Mouse (Mus musculus): ENCODE measurements around the gene H13. TPM values are rescaled to one million over a fixed set of nuclear protein-coding genes. Genes with fewer than 3 reads are reported as not detected.

H13 gene
- total and polyA plus RNA-seq, 3 experiments, result 116 to 175 (median 137) TPM

GRCm38 (mm10) chr2:152740490-152740889 is 71.2 kb downstream of the H13 start:
- Histone ChIP-seq H3K4me1 (ENCODE audit: control insufficient read depth in 1 of 2, insufficient read depth in 2 of 2) (peaks cover 0 to 13% of the 10 kb centered on the region in 2 experiments; a peak in 2 of 4 replicates), H3K4me2 (ENCODE audit: insufficient read depth, low read depth, poor library complexity, severe bottlenecking) (no peak overlapping the region), H3K27me3 (replicated peaks) (peaks cover 57% of the 10 kb centered on the region), H3K4me3 (replicated peaks in 1 of 3; ENCODE audit: low read depth in 2 of 3, low read length in 2 of 3, poor library complexity in 1 of 3) (no peak overlapping the region), H3K27ac (ENCODE audit: insufficient read depth, low read depth) (no peak overlapping the region), H3K36me3 (replicated peaks in 1 of 2; ENCODE audit: control insufficient read depth in 1 of 2, insufficient read depth in 1 of 2, low read length in 1 of 2) (no peaks in the 10 kb centered on the region), H3K79me2 (replicated peaks; ENCODE audit: control insufficient read depth, extremely low read depth, insufficient read depth, poor library complexity, severe bottlenecking) (no peaks in the 10 kb centered on the region), H3K9ac (ENCODE audit: insufficient read depth, low read depth) (no peak overlapping the region), H3K9me3 (replicated peaks; ENCODE audit: low read length) (peaks cover 6% of the 10 kb centered on the region)
- in situ Hi-C loops (cut with MboI; ENCODE audit: low pct_ligation_motif_present, low pct_unique_long_range_greater_than_20kb, low sequenced_read_pairs), result no loop called here
- dilution Hi-C loops (cut with MboI; ENCODE audit: extremely low pct_ligation_motif_present, extremely low pct_unique_long_range_greater_than_20kb, low sequenced_read_pairs), result no loop called here
- TF ChIP-seq IRF4 (IDR thresholded peaks at IDR 0.05; ENCODE audit: low read depth, low read length), result no peak
- TF ChIP-seq MAFK (IDR thresholded peaks at IDR 0.05; ENCODE audit: insufficient replicate concordance, low read length), result no peak
- TF ChIP-seq RAD21 (IDR thresholded peaks at IDR 0.05; ENCODE audit: low read depth, low read length), result no peak
- no peak for TF ChIP-seq MAZ (IDR thresholded peaks at IDR 0.05; ENCODE audit: low read depth, low read length)
- no peak for TF ChIP-seq MAX (IDR thresholded peaks at IDR 0.05; ENCODE audit: low read length)
- TF ChIP-seq MEF2A (IDR thresholded peaks at IDR 0.05; ENCODE audit: borderline replicate concordance, low read depth, low read length), result no peak
- TF ChIP-seq EP300 (IDR thresholded peaks at IDR 0.05; ENCODE audit: low read length), result no peak
- no peak for TF ChIP-seq SIN3A (IDR thresholded peaks at IDR 0.05; ENCODE audit: low read length)
- TF ChIP-seq TBP (conservative IDR thresholded peaks at IDR 0.05; ENCODE audit: low read depth, low read length), result no peak
- TF ChIP-seq POLR2AphosphoS2 (IDR thresholded peaks at IDR 0.05; ENCODE audit: low read depth, low read length), result no peak
- TF ChIP-seq NELFE (IDR thresholded peaks at IDR 0.05; ENCODE audit: low read depth, low read length), result no peak
- TF ChIP-seq USF2 (conservative IDR thresholded peaks at IDR 0.05; ENCODE audit: low read depth, low read length), result no peak
- TF ChIP-seq ZMIZ1 (IDR thresholded peaks at IDR 0.05; ENCODE audit: low read depth, low read length), result no peak
- TF ChIP-seq CTCF (conservative IDR thresholded peaks at IDR 0.05 in 1 of 2, IDR thresholded peaks at IDR 0.05 in 1 of 2; ENCODE audit: low read depth in 2 of 2, low read length in 2 of 2), result no peak
- no peak for TF ChIP-seq GABPA (IDR thresholded peaks at IDR 0.05; ENCODE audit: insufficient replicate concordance, low read depth, low read length)
- DNase-seq (ENCODE audit: extremely low read depth), result no peak

GRCm38 (mm10) chr2:152741153-152742041 is 72.1 kb downstream of the H13 start:
- no peak for DNase-seq (ENCODE audit: extremely low read depth)
- H3K9me3 ChIP-seq (replicated peaks; ENCODE audit: low read length), result peaks cover under 1% of the 10 kb centered on the region
- H3K4me3 ChIP-seq (replicated peaks in 1 of 3; ENCODE audit: low read depth in 2 of 3, low read length in 2 of 3, poor library complexity in 1 of 3), result no peak overlapping the region
- peaks cover 0 to 9% of the 10 kb centered on the region in 2 experiments; a peak in 2 of 4 replicates for H3K4me1 ChIP-seq (ENCODE audit: control insufficient read depth in 1 of 2, insufficient read depth in 2 of 2)
- in situ Hi-C loops (cut with MboI; ENCODE audit: low pct_ligation_motif_present, low pct_unique_long_range_greater_than_20kb, low sequenced_read_pairs) (no loop called here), dilution Hi-C loops (cut with MboI; ENCODE audit: extremely low pct_ligation_motif_present, extremely low pct_unique_long_range_greater_than_20kb, low sequenced_read_pairs) (no loop called here)
- no peaks in the 10 kb centered on the region for H3K36me3 ChIP-seq (replicated peaks in 1 of 2; ENCODE audit: control insufficient read depth in 1 of 2, insufficient read depth in 1 of 2, low read length in 1 of 2)
- TF ChIP-seq E2F4 (IDR thresholded peaks at IDR 0.05; ENCODE audit: insufficient replicate concordance, low read depth, low read length) (no peak), ETS1 (conservative IDR thresholded peaks at IDR 0.05; ENCODE audit: low read depth, low read length) (no peak), NELFE (IDR thresholded peaks at IDR 0.05; ENCODE audit: low read depth, low read length) (no peak), UBTF (IDR thresholded peaks at IDR 0.05; ENCODE audit: low read depth, low read length) (no peak), TCF12 (IDR thresholded peaks at IDR 0.05; ENCODE audit: low read depth, low read length) (no peak), GABPA (IDR thresholded peaks at IDR 0.05; ENCODE audit: insufficient replicate concordance, low read depth, low read length) (no peak), MAZ (IDR thresholded peaks at IDR 0.05; ENCODE audit: low read depth, low read length) (no peak), POLR2A (IDR thresholded peaks at IDR 0.05; ENCODE audit: low read depth, low read length) (no peak), RCOR1 (conservative IDR thresholded peaks at IDR 0.05; ENCODE audit: low read depth, low read length) (no peak), TBP (conservative IDR thresholded peaks at IDR 0.05; ENCODE audit: low read depth, low read length) (no peak), PAX5 (IDR thresholded peaks at IDR 0.05; ENCODE audit: low read length) (no peak), CHD1 (IDR thresholded peaks at IDR 0.05; ENCODE audit: low read depth, low read length) (no peak), MYC (IDR thresholded peaks at IDR 0.05; ENCODE audit: low read depth, low read length) (no peak), JUND (conservative IDR thresholded peaks at IDR 0.05; ENCODE audit: low read depth, low read length) (no peak), ZNF384 (IDR thresholded peaks at IDR 0.05; ENCODE audit: low read depth, low read length) (no peak), ELF1 (IDR thresholded peaks at IDR 0.05; ENCODE audit: low read depth, low read length) (no peak), CTCF (conservative IDR thresholded peaks at IDR 0.05 in 1 of 2, IDR thresholded peaks at IDR 0.05 in 1 of 2; ENCODE audit: low read depth in 2 of 2, low read length in 2 of 2) (no peak)
- no peak overlapping the region for H3K9ac ChIP-seq (ENCODE audit: insufficient read depth, low read depth)
- peaks cover 49% of the 10 kb centered on the region for H3K27me3 ChIP-seq (replicated peaks)
- H3K4me2 ChIP-seq (ENCODE audit: insufficient read depth, low read depth, poor library complexity, severe bottlenecking), result no peak overlapping the region
- H3K79me2 ChIP-seq (replicated peaks; ENCODE audit: control insufficient read depth, extremely low read depth, insufficient read depth, poor library complexity, severe bottlenecking), result no peaks in the 10 kb centered on the region
- H3K27ac ChIP-seq (ENCODE audit: insufficient read depth, low read depth), result no peak overlapping the region
